Mouse (Mus musculus): Measurements from ENCODE around the gene C530008M17Rik.

The C530008M17Rik gene

DNA sequence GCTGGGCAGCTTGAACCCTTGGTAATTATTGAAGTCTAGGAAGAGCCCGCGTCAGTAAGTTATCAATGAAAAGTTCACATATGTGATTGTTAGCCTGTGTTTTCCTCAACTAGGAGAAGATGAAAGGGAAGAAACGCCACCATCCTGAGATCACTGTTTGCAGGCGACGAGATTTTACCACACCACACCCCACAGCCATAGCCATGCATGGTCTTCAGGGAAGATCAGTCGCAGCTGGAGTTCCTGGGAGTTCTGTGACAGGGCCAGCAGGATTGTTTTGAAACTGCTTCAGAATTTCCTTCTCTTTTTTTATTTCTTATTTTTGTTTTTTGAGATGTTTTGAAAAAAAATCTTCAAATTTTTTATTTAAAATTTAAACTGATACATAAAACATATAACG is 8.6 kb downstream of the C530008M17Rik start:
- no peak for DNase-seq (ENCODE audit: extremely low read depth, insufficient read length, low spot score)

DNA sequence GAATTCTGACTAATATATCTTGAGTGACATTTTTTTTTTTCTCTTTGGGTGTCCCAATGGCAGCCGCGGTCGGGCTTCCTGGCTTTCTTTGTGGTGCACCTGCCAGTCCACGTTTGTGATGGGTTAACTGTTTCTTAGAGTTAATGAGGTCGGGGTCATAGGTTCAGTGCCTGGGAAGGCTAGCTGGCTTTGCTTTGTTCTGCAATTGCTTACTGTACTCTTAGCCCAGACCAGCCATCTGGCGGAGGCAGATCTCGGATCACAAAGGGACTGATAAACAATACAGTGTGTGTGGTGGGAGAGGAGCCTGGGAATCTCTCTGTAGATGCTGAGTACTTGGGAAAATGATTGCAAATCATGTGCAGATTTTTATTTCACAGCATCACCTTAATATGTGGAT is 9.1 kb downstream of the C530008M17Rik start:
- DNase-seq (ENCODE audit: extremely low read depth, insufficient read length, low spot score) = no peak

DNA sequence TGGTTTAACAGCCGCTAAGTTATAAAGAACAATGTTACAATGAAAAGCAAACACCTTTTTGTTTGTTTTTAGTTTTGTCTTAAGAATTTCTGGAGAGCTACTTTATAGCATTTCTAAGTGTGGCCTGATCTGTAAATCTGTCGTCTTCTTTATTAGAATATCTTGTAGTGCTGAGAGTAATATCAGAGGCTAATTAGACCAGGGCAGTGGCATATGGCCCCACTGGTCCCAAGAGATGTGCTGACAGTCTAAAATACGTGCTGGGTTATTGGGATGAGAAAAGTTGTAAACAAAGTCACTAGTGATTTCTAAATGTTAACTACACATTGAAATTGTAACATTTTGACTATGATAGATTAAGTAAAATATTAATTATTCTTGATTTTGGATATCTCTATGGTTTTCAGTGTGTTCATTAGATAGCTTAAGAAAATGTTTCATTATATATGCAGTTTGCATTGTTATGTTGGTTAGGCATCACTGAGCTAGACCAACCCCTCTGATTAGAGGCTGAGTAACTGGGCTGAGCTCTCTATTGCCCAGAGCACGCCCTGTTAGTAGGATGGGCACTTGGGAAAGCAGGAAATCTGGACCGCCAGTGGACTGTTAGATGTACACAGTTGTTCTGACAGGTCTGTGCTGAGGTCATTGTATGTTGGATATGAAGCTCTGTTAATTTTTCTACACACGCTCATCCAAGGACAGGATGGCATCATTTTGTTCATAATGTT is 9.9 kb downstream of the C530008M17Rik start:
- DNase-seq (ENCODE audit: extremely low read depth, insufficient read length, low spot score) = no peak

DNA sequence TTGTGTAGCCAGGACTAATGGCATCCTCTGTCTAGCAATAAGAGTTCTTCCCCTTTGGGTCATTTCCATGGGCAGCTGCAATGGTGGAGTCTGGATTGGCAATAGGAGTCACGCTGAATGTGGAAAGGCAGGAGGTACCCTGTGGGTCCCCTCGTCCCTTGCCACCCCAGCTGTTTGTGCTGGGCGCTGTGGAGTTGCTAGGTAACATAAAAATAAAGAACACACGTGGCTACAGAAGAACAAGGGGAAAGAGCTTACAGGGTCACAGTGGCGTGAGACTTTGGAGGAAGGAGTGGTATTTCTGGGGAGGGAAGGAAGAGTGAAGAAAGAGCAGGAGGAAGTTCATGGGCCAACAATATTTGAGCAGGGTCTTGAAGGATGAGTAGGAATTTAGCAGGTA is 11.8 kb downstream of the C530008M17Rik start:
- DNase-seq (ENCODE audit: extremely low read depth, insufficient read length, low spot score) = no peak

DNA sequence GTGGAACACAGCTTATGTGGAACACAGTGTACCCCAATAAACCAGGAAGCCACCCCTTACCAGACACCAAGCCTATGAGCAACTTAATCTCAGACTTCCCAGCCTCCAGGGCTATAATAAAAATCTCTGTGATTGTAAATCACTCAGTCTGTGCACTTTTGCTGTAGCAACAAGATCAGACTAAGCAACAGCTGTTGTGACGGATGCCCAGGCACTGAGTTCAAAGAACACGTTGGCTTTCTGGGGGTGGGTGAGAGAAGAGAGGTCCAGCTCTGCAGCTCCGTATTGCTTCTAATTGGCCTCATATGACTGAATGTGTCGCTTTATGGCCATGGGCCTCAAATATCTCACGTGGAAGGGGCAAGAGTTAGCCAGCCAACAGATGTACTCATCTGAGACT is 12.2 kb downstream of the C530008M17Rik start:
- no peak for DNase-seq (ENCODE audit: extremely low read depth, insufficient read length, low spot score)

DNA sequence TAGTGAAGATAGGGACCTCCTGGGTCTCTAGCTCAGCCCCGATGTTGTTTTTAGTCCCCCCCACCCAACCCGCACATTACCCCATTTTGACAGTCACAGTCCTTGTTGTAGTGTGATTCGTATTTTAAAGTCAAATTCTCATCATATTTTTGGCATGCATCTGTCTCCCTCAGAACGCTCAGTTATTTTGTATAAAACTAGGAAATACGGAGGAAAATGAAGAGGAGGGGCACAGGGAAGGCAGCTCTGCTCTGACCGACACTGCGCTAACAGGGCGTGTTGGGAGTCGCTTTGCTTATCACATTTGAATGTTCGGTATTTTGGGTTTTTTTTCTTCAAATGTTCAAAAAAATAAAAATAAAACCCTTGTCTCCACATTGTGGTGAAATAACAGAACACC is 13.9 kb downstream of the C530008M17Rik start:
- DNase-seq (ENCODE audit: extremely low read depth, insufficient read length, low spot score) = no peak

DNA sequence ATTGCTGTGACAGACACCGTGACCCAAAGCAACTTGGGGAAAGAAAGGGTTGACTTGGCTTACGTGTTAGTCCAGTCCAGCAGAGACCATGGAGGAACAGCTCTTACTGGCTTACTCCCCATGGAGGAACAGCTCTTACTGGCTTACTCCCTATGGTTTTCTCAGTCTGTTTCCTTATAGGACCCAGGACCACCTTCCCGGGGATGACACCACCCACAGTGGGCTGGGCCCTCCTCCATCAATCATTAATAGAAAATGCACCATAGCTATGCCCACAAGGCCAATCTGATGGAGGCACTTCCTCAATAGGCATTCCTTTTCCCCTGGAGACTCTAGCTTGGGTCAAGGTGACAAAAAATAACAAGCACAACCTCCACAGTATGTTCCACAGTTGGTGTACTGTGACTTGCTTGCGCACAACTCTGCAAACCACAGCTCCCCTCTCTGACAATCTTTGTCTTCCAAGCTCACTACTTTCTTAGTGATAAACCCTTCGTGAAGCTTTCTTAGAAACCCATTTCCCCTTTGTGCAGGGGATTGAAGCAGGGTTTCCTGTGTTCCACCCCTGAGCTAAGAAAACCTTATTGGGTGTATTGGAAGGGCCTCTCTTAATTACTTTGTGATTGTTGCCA is 17.8 kb downstream of the C530008M17Rik start:
- DNase-seq (ENCODE audit: extremely low read depth, insufficient read length, low spot score) = no peak

DNA sequence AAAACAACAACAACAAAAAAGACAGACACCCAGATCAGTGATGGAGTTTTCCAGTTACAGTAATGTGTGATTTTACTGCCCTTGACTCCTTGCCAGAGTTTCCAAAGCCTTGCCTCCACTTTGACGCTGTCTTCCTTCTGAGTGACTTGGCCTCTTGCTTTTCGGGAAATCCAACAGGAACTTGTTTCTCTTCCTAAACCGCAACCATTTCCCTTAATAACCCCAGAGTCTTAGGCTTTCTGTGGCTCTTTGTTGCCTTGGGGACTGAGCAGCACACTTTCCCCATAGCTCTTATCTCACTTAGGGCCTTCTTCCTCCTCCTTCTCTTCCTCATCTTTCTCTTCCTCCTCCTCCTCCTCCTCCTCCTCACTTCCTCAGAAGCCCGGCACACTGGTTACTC is 19.1 kb downstream of the C530008M17Rik start:
- DNase-seq (ENCODE audit: extremely low read depth, insufficient read length, low spot score) = no peak

DNA sequence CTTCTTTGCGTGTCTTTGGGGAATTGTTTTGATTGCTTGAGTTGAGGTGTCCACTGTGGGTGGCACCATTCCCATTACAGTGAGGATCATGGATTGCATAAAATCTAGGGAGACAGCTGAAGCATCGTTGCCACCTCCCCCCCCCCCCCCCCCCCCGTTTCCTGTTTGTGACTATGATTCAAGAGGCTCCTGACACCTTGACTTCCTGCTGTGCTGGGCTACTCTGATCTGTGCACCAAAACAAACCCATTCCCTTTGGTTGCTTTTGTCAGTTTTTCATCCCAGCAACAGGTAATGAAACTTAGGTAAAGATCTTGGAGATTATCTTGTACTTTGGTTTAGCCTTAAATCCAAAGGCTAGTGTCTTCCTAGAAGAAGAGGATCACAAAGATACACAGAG is 24.6 kb downstream of the C530008M17Rik start:
- no peak for DNase-seq (ENCODE audit: extremely low read depth, insufficient read length, low spot score)

DNA sequence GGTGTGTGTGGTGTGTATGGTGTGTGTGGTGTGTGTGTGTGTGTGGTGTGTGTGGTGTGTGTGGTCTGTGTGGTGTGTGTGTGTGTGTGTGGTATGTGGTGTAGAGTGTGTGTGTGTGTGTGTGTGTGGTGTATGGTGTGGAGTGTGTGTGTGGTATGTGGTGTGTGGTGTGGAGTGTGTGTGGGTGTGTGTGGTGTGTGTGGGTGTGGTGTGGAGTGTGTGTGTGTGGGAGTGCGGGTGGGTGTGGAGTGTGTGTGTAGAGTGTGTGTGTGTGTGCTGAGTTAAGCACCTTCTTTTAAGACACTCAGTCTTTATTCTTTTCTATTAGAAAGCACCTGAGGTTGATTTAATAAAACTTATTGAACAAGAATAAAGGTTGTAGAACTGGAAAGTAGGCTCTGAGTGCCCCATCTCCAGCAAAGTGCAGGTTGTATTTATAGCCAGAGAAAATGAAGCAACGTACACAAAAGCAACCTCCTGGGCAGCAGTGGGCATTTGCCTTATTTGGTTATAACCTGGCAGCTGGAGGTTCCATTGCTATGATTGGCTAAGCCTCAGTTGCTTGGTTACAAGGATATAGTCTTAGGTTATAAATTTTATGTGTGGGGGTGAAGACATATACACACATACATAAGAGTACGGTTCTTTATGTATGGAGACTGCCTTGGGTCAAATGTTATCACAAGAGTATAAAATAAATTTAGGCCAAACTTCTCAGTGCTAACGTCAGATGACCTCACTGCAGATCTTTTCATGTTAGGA is 25.8 kb downstream of the C530008M17Rik start:
- no peak for DNase-seq (ENCODE audit: extremely low read depth, insufficient read length, low spot score)

DNA sequence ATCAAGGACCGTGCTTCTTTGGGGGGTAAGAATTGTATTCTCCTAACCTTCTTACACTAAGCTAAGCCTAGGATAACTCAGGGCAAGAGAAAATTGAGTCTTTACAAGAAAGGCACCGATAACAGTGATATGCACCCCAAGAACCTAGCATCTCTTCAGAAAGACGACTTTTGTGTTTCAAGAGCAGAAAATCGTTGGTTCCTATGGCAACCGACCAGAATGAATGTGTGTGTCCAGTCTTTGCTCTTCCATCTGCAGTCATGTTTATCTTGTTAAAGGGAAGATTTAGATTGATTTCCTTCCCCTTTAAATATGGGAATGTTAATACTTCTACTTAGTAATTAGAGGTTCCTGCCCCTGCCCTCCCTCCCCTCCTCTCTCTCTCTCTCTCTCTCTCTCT is 27.1 kb downstream of the C530008M17Rik start:
- no peak for DNase-seq (ENCODE audit: extremely low read depth, insufficient read length, low spot score)

DNA sequence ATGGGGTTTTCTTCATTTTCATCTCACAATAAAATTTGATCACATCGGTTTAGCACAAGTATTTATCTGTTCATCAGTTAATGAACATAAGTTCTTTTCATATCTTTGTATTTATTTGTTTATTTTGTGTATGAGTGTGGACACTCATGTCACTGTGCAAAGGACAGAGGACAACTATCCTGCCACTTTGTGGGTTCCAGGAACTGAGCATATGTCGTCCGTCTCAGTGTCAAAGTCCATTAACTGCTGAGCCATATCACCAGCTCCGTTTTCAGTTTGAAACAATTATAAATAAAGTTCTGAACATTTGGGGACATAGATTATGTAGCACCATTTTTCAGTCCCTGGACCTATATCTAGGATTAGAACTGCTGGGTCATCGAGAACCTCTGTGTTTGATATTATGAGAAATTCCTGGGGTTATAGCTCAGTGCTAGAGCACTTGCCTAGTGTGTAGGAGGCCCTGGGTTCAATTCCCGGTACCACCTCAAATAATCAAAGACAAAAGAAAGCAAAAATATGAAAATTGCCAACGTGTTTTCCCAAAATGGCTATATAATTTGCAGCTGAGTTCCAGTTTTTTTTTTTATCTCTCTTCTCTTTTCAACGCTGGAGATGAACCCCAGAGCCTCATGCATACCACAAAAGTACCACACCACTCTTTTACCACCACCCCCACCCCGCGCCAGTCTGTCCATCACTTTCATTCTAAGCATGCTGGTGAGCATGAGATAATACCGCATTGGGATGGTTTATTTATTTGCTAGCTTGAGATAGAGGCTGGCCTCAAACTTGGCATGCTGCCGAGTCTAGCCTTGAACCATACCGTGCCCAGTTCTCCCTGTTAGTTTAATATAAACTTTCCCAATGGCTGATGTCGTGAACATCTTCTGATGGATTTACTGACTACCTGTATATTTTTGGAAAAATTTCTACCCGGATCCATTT is 28.6 kb downstream of the C530008M17Rik start:
- no peak for DNase-seq (ENCODE audit: extremely low read depth, insufficient read length, low spot score)

DNA sequence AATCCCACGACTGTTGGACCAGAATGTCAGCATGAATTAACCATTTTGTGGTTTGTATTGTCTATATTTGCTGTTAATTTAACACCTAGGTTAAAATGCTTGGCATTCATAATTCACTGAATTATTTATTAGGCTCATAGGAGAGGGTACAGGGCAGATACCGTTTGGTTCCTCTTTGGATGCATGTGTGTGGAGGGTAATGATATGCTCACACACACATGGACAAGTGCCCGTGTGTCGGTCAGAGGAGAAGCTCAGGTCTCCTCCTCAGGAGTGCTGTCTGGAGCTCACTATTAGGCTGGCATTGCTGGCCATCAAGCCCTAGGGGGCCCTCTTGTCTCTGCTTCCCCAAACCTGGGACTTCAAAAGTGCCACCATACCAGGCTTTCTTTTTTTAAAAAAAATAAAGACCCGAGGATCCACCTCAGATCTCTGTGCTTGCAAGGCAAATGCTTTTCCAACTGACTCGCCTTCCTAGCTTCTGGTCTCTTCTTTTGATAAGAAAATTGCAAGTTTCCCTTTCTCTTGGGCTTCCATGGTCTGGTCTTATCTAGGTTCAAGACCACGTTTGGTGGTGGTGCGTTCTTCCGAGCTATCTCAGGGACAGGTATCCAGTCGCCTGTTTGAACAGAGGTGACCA is 31.8 kb downstream of the C530008M17Rik start:
- no peak for DNase-seq (ENCODE audit: extremely low read depth, insufficient read length, low spot score)

DNA sequence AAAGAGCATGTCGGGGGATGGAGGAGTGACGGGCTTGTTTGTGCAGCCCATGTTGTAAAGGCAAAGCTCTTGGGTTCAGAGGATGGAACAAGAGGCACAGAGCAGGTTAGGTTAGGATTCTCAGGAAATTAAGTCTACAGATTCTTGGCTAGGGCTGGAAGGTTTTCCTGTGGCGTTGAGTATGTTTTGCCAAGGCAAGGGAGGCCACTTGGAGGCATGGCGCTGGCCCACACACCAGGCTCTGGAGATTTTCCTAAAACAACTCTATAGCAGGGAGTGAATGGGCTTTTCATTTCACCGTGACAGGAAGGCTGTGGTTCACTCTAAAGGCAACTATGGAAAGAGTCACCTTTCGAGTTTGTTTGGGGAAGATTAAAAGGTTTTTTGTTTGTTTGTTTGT is 32.3 kb downstream of the C530008M17Rik start:
- no peak for DNase-seq (ENCODE audit: extremely low read depth, insufficient read length, low spot score)

DNA sequence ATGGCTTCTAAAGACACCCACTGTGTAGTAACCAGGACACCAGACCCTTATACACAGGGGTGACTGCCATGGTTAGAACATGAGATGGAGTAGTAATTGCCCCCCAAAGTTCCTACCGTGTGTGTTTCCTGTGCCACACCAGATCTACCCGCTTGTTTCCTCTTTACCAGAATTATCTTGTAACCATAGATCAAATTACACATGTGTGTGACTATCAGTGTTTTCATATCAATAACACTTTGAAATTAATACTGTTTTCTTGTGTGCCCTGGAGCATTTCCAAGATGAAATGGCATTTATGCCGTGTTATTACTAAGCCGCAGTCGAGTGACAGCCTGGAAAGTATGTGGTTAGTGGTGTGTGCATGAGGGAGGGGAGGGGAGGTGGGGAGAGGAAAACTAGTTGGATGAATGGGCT is 33.9 kb downstream of the C530008M17Rik start:
- DNase-seq (ENCODE audit: extremely low read depth, insufficient read length, low spot score) = no peak

DNA sequence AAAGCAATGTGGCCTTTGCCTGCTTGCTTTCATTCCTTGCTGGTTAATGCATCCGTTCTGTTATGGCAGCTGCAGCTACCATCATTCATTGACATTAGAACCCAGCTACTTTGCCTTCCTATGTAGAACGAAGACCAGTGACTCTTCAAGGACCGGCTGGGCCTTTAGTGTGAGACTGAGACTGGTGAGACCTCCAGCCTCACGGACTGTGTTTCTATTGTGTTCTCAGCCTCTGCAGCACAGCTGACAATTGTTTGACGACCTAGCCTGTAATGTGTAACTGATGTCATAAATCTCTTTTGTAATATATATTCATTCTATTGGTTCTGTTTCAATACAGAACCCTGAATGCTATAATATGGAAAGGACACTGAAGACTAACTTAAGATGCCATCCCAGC is 34.9 kb downstream of the C530008M17Rik start:
- DNase-seq (ENCODE audit: extremely low read depth, insufficient read length, low spot score) = no peak

DNA sequence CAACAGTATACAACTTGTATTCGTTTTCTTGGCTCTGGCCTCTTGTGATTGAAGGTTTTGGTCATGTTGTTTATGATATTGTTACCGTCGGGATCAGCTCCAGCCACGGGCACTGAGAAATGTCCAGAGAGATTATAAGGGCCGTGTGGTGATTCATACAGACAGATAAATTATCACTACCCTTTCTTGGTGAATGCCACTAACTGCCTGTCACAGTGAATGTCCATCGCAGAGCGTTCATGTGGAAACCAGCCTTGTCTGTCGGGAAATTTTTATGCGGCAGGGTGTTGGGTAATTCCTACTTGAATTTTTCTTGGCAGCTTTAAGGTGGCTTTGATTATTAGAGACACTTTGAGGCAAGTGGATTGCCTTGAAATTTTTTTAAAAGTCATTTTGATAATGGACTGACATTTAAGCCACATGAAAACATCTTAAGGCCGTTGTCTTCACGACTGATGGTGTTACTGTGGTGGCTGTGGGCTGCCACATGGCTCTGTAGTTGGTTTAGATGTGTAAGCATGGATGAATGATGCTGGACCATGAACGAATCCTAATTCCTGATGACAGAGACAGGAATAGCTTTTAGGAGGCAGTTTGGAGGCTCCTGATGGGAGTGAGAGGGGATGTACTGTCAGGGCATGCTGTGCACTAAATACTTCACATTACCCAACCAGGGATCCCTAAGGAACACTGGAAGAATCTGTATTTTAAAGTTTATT is 35.6 kb downstream of the C530008M17Rik start:
- no peak for DNase-seq (ENCODE audit: extremely low read depth, insufficient read length, low spot score)

DNA sequence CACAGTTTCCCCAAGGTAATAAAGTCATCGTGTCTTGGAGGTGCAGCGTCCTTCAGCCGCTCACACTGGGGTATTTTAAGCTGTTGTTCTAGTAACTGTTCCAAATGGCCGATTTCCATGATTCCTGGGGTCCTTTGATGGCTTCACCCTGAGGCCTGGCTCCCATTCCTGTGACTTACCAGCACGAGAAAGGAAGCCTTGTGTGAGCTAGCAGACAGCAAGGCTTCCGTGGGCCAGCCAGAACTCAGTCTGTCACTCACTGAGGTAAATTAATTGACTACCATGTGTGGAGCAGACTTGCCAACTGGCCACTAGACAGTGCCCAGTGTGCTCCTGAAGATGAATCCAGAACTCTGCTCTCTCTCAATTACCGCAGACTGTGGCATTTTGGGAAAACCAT is 41.2 kb downstream of the C530008M17Rik start:
- DNase-seq (ENCODE audit: extremely low read depth, insufficient read length, low spot score) = no peak

DNA sequence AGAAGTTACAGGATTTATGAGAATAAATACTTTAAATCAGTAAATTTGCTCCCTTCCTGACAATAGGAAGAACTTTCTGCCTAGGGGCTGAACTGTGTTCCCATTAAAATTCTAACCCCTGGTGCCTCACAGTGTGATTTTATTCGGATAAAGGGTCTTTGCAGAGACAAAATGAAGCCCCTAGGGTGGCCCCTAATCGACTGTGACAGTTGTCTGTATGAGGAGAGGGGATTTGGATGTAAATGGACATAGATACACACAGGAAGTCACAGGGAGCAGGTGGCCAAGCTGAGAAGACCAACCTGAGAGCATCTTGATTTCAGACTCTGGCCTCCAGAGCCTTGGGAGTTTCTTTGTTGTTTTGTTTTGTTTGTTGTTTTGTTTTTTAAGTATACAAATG is 41.9 kb downstream of the C530008M17Rik start:
- DNase-seq (ENCODE audit: extremely low read depth, insufficient read length, low spot score) = no peak
